Mouse (Mus musculus): ENCODE results near the gene Ccdc114. TPM values are rescaled to one million over a fixed set of nuclear protein-coding genes. Genes with fewer than 3 reads are reported as not detected.
"Not testable (repeated sequence)": the region's sequence is repeated elsewhere in the genome, so short reads cannot be mapped to it uniquely, and the experiment has no call there.

Ccdc114 gene
- polyA plus RNA-seq, 1 experiment = 3.4 TPM

- no peak for DNase-seq (ENCODE audit: low spot score)
Observed at GRCm38 (mm10) chr7:45919083-45919671, 4.7 kb upstream of the Ccdc114 start.

- DNase-seq (ENCODE audit: low spot score) = no peak
Observed at GRCm38 (mm10) chr7:45919761-45920160, 4.1 kb upstream of the Ccdc114 start.

GRCm38 (mm10) chr7:45920583-45921241 is 3.2 kb upstream of the Ccdc114 start:
- DNase-seq (ENCODE audit: low spot score) = no peak

DNA sequence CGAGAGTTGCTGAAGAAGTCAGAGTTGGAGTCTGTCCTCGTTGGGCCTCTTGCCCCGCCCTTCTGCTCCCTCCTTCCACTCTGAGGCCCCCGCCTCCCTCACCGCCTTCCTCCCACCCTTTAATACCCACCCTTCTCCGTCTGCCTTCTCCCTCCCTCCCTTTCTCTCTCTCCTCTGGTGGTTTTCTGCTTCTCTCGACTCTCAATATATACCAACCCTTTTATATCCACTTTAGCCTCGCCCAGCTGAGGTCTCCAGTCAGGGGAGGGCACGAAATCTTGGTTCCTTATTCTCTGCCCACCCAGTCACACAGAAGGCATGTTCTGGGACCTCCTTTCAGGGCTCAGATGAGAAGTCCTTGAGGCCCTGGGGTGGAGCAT is 2.6 kb upstream of the Ccdc114 start, which contains the start of gene Emp3:
TSS of gene Emp3 (minus strand) at position 163 of the 380 bp plus-strand sequence.
- DNase-seq (ENCODE audit: low spot score) = no peak

DNA sequence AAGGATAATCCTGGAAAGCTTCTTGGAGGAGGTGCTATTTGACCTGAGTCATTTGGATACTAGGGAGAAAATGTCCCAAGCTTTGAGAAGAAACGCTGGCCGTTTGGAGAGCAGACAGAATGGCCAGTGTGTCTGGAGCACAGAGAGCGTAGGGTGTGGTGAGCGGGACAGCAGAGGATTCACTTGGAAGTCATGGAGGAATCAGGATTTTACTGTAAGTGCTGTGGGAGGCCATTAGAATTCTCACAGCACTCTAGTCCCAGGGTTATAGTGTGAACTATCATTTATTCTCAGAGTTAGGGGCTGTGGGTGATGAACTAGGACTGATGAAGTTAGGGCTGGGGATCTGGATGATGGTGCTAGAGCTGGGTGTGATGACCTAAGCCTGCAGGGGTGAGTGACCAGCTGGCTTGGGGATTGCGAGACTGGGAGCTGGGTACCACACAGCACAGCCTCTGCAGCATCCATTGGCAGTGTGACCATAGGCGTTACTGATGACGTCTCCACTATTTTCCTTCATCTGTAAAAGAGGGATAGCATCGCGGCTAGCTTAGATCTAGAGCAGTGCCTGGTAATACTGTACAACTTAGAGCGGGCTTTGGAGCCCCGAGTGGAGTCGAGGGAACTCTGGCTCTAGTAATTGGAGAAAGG is 1.8 kb upstream of the Ccdc114 start:
- DNase-seq (ENCODE audit: low spot score) = no peak

DNA sequence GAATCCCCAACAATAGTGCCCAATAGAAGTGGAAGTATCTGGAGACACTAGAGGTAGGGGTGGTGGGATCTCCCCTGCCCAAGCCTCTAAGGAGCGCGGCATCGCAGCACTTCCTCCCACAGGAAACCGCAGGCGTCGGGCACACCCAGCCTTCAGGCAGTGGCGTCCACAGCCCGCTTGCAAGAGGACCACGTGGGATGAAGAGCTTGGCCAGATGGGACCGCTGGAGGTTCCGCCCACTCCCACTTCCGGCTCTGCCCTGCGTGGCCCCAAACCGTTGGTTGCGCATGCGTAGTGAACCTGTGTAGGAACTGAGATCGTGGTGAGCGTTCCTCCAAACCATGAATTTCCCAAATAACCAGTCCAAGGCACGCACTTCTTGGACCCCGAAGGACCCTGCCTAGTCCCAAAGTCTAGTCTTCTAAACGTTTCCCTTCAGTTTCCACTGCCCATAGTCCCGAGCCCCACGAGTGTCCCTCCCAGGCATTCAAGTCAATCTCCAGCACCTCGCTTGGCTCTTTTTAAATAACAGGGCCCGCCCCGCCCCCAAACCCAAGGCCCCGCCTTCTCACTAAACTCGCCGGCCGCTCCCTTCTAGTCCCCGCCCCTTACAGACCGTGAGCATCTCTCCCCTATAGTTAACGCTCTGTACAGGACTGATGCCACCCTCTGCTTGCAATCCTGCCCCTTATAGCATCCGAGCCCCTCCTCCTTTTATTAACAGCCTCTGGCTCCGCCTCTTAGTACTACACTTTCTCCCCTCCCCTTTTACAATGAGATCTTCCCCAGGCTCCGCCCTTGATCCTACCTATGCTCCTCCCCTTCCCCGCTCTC is 727 bp upstream of the Ccdc114 start:
- peak; percentile 75 for DNase-seq (ENCODE audit: low spot score)

DNA sequence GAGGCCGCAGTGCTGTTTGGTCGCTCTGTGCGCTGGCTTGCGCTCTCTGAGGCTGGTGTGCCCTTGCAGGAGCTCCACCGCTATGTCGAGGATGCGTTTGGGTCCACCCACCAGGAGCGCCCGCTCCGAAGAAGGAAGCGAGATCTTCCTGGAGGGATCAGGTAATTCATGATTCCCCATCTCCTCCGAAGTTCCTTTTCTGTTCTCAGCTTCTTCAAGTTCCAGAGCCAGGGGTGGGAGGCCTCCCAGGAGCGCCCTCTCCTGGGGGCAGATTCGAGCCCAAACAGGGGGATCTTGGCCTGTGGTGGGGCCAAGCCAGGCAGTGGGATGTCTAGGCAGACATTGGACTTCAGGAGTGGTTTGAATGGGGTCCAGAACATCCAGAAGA is 551 bp downstream of the Ccdc114 start:
- DNase-seq (ENCODE audit: low spot score) = no peak

GRCm38 (mm10) chr7:45928626-45929295 is 4.9 kb downstream of the Ccdc114 start:
- DNase-seq (ENCODE audit: low spot score) = no peak

- no peak for DNase-seq (ENCODE audit: low spot score)
Observed at GRCm38 (mm10) chr7:45929688-45930087, 5.8 kb downstream of the Ccdc114 start.

- DNase-seq (ENCODE audit: low spot score) = not testable (repeated sequence)
Observed at GRCm38 (mm10) chr7:45933766-45934165, 9.9 kb downstream of the Ccdc114 start.

DNA sequence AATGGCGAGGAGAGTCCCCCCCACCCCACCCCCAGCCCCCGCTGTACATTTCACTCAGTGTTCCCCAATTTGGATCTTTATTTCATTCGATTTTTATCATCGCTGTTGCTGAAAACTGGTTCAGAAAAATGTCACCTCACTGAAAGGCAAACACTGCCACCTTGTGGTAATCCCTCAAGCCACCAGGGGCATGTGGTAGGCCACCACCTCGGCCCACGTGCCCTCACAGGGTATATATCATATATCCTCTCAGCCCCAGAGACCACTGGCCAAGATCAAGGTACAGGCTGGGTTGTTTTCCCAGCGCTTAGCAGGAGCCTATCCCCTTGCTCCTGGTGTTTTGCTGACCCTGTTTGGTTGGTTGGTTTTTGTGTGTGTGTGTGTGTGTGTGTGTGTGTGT is 11.2 kb downstream of the Ccdc114 start:
- DNase-seq (ENCODE audit: low spot score) = no peak

- DNase-seq (ENCODE audit: low spot score) = no peak
Observed at GRCm38 (mm10) chr7:45939836-45940235, 16.0 kb downstream of the Ccdc114 start.

- no peak for DNase-seq (ENCODE audit: low spot score)
Observed at GRCm38 (mm10) chr7:45941986-45942385, 18.1 kb downstream of the Ccdc114 start.

GRCm38 (mm10) chr7:45943280-45943679 is 19.4 kb downstream of the Ccdc114 start:
- DNase-seq (ENCODE audit: low spot score) = not testable (repeated sequence)

DNA sequence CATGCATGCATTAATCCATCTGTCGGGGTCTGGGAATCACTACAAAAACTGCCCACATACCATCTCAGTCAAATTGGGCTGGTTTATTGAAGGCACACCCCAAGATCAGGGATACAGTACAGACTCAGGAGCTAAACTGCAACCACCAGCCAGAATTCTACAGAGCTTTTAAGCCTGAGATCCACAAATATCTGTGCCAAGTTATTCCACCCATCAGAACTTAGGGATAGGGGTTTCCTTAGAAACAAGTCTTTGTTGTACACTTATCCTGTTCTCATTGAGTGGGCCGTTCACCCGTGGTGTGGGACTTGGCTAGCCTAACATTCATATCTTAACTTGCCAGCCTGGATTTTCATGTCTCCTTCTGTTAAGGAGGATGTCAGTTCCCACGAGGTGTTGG is 25.2 kb downstream of the Ccdc114 start:
- no peak for DNase-seq (ENCODE audit: low spot score)

GRCm38 (mm10) chr7:45956611-45957010 is 32.7 kb downstream of the Ccdc114 start:
- DNase-seq (ENCODE audit: low spot score) = no peak

GRCm38 (mm10) chr7:45971831-45972723 is 48.2 kb downstream of the Ccdc114 start:
- DNase-seq (ENCODE audit: low spot score) = no peak

GRCm38 (mm10) chr7:45973271-45973687 is 49.4 kb downstream of the Ccdc114 start:
- DNase-seq (ENCODE audit: low spot score) = no peak

DNA sequence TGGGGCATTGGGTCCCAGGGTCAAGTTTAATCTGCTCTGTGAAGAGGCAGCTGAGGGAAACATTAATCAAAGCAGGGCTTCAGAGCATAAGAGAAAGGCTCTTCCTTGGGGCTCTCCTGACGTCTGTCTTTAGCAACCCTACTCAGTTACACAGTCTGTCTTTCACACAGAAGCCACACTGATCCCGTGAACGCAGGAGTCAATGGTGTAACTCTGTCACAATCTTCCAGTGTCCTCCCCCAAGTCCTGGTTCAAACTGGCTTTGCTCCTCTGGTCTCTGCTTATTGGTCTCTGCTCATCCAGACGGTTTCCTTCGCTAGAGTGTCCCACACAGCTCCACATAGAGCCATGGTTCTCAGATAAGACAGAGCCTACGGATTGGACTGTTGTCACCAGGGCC is 50.2 kb downstream of the Ccdc114 start:
- DNase-seq (ENCODE audit: low spot score) = no peak

DNA sequence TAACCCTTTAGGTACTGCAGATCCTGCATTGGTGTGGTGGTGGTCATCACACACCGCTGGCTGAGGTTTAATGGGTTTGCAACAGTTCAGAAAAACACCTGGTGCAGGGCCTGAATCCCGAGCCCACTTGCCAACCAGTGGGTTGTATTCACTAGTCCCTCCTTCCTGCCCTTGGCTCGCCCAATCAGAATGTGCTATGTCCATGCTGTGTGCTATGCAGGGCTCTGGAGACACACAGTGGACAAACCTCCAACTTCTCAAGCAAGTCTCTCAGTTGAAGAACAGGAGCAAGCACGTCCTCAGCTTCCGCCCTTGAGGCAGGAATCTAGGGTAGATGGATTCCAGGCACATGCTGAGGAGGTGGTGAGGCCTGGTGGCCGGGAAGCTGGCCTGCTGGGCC is 50.6 kb downstream of the Ccdc114 start:
- no peak for DNase-seq (ENCODE audit: low spot score)

DNA sequence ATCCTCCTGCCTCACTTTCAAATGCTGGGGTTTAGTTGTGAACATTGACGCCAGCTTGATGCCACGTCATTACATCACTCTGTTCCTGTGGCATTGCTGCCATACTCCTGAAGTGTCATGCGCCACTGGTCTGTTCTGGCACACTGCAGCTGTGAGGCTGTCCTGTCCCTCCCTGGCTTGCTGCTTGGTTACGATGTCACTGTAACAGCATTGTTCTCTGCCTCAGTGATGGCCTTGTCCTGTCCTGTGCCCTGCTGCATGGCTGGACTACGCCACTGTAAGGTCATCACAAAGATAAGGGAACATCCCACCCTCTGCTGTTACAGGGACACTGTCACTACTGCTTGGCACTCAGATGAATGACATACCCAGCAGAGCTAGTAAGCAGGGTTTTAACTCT is 57.7 kb downstream of the Ccdc114 start:
- no peak for DNase-seq (ENCODE audit: low spot score)
